Mouse (Mus musculus) adrenal gland, adult 18-20 months (tissue): Measurements from ENCODE around the gene Harbi1. TPM values are rescaled to one million over a fixed set of nuclear protein-coding genes. Genes with fewer than 3 reads are reported as not detected.
"Not testable (repeated sequence)": the region's sequence is repeated elsewhere in the genome, so short reads cannot be mapped to it uniquely, and the experiment has no call there.

Experiments used
- DNase-seq, 2 experiments: peaks; one replicate each; pipeline ENCODE4 v3.0.0; 2021 to 2022; ENCODE audit warnings: low spot score in 2 of 2
- total RNA-seq, 2 experiments: library from RNA; stranded (reverse); gene quantifications; 1 replicate in 1 of 2; 2 replicates in 1 of 2; pipeline ENCODE4 v1.2.3; 2021

Harbi1 gene
- total RNA-seq, 2 experiments from 2014 or later, result 6.3 to 8.6 TPM

DNA sequence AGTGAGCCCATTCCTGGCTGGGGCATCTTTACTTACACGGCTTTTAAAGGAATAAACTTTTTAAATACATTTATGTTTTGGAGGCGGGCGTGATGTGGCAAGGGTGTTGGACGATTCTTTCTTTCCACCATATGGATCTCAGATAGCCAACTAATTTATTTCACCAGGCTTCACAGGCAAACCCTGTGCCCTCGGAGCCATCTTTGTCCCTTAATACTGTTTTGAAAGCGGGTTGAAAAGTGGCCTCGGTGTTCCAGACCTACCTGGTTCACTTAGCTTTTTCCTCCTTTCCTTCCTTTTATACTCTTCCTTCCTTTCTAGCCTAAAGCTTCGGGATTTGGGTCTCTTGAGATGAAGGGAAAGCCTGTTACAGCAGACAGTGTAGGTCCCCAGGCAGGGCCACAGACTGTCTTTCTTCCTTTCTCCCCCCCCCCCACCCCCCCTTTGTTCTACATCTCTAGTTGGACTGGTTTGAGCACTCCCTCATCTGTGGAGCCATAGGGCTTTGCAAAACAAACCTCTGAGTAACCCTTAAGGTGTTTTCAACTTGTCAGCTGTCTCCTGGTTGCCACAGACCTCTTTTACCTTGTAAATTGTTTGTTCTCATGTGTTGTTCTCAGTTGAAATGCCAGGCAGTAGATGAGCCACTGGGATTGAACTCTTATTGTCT lies 739 bp downstream of the Harbi1 start:
- DNase-seq, result no peak

DNA sequence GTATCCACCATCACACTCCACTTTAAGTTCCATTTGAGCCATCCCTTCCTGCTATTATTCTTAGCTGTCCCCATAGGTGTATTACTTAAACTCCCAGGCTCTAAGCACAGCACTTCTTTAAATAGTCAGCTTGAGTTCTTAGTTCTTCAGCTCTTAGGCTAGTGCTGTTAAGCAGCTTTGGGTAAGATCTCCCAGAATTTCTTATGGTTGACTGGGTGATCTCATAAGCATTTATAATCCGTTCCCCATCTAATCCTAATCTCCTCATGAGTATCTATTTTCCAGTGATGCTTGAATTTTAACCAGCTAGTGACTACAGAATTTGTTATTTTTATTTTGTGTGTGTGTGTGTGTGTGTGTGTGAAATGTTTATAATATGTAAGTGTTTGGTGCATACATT lies 4.3 kb downstream of the Harbi1 start:
- no peak for DNase-seq

DNA sequence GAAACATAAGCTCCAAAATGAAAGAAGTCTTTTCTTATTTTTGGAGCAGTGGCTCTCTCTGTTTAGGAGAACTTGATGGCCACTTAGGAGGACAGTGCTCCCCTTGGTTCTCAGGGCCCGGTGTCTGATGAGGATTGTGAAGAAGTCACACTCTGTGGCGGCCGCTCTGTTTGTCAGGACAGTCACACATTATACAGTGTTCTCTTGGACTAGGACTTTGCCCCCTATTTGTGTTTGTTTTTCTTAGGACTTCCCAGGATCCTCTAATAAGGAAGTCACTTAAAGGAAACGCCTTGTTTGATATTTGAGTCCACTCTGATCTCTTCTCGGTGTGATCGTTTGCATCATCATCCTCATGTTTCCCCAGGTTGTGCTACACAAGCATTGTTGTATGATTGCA lies 7.6 kb downstream of the Harbi1 start:
- no peak for DNase-seq

DNA sequence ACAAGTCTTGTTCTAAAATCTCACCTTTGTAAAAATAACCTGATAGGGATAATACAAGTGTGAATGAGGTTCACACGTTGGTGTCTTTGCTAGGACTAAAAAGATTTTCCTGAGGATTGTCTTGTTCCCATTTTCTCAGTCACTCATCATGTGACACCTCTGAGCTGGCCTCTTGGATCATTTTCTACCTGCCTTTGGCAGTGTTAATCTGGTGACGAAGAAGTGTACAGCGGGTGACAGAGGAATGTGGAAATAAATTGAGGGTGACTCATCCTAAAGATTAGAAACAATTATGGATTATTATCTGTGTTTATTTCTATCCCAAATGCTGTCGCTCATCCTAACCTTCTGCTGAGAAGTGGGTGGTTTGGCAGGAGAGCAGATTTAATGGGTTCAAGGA lies 12.7 kb downstream of the Harbi1 start:
- no peak for DNase-seq

GRCm38 (mm10) chr2:91723951-91724350 lies 13.3 kb downstream of the Harbi1 start:
- no peak for DNase-seq

GRCm38 (mm10) chr2:91724716-91725115 lies 14.1 kb downstream of the Harbi1 start:
- no peak for DNase-seq

GRCm38 (mm10) chr2:91725476-91725875 lies 14.8 kb downstream of the Harbi1 start:
- DNase-seq, result not testable (repeated sequence)

DNA sequence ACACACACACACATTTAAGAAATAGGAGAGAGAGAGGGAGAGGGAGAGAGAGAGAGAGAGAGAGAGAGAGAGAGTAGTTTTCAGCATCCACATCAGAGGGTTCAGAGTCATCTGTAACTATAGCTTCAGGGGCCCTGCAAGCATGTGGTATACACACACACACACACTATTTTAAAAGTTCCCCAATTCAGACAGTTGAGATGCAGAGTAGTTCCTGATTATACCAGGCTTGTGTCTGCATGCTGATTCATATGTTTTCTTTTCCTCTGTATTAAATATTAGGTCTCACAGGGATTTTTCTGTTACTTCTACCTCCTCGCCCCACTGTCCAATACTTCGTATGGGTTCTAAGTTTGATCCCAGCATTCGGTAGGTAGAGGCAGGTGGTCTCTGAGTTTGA lies 16.4 kb downstream of the Harbi1 start:
- DNase-seq, result no peak

DNA sequence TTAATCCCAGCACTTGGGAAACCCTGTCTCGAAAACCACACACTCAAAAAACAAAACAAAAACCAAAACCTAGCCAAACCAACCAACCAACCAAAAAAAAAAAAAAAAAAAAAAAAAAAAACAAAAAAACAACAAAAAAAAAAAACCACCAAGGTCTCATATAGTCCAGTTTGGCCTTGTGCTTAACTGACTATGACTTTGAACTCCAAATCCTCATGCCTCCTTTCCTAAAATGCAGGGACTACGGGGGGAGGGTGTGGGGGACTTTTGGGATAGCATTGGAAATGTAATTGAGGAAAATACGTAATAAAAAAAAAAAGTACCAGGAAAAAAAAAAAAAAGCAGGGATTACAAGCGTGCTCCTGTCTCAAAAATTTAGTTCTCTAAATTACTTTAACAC lies 18.9 kb downstream of the Harbi1 start:
- no peak for DNase-seq

DNA sequence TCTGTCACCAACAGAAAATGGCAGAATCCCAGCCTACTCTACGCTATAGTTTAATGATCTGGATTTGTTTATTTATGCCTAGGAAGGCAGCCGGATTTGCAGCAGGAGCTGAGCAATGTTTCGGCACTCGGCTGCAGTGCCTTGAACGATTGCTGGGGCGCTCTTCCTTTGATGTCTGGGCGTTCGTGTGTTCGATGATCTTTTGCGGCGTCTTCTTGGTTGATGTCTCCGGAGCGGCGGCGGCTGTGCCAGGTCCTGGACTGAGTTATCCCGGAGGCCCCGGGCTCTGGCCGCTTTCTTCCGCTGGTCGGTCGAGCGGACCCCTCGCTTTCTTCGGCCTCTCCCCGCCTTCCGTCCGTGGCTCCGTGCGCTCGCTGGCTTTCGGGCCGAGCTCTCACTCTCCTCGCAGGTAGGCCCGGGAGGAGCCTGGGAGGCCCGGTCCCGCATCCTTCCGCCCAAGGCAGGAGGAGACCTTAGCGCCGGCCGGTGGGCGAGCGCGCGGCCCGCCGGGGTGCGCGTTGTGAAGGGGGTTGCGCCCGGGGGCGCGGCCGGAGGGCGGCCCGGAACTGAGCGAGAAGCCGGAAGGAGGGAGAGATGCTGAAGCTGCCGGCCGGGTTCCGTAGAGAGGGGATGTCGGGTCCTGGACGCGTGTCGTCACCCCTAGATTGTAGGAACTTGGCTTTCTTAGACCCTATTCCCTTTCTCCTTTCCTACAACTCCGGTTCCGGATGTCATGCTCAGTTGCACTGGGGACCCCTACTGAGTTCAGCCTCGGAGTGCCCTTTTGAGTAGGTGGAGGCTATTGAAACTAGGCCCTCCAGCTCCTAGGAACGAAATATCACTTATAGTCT lies 19.5 kb downstream of the Harbi1 start, which contains the start of gene Ambra1:
TSS of gene Ambra1 (plus strand) at position 164 of the 851 bp plus-strand sequence.
- DNase-seq, result peak; percentile 69 to 81

DNA sequence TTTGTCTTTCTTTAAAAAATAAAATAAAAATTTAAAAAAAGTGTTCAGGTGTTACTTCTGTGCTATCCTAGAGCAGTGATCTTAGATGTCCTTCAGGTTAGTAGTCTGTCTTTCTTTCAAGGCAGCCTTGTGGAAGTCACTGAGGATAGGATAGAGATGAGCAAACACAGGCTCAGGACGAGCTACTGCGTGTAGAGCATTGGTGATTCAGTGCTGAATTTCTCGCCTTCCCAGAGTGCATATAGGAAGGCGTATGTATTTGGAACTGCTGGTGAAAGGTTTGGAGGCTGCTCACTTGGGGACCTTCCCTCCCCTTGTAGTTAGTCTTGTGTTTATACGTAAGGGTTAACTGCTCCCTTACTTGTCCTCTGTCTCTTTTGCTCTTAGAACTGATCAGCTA lies 24.6 kb downstream of the Harbi1 start:
- DNase-seq, result no peak

DNA sequence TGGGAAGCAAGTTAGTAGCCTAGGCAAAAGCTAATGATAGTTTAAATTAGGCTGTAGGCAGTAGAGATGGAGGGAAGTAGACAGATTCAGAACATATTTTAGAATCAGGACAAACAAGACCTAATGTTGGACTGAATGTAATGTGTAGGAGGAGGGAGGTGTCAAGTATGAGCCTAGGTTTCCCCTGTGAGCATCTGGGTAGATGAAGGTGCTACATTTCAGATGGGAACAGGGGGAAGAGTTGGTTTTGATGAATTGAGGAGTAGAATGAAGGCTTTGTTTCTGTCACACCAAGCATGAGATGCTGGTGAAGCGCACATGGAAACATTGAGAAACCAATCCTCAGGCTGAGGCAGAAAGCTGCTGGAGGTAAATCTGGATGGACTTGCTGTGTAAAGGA lies 28.9 kb downstream of the Harbi1 start:
- no peak for DNase-seq

DNA sequence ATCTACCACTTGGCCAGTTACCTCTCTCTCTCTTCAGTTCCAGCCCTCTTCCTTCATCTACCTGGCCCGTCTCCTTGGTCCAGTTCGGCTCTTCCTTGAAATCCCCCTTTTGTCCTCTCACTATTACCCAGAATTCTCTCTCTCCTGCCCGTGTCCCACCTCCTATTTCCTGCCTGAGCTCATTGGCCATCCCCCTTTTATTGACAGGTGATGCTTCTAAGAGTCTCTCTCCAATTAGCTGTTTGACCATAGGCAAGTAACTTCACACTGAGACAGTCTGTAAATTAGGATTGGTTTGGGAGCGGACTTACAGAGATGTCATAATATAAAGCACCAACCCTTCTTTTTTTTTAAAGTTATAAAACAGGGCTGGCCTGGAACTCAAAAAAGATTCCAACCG lies 34.0 kb downstream of the Harbi1 start:
- no peak for DNase-seq

DNA sequence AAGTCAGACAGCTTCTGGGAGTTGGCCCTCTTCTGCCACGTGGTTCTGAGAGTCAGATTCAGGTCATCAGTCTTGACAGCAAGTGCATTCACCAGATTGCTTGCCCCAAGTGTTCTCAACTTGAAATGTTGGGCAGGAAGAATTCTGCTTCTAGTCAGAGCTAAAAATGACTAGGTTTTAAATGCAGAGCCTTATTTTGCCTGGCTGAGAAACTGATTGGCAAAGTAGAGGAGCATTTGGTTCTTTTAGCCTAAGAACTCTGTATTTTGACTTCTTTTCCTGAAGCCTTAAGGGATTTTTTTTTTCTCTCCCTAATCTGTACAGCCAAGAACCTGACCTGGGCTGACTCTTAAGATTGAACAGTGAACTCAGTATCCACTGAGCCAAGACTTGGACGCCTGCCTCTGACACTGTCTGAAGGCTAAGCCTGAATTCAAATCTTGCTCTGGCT lies 39.2 kb downstream of the Harbi1 start:
- DNase-seq, result no peak

Other genes starting within 250 kb of the Harbi1 start
- gene Ckap5, start 184.1 kb upstream of the Harbi1 start, total RNA-seq, result 10 to 100 TPM; 32.6 to 35.1 TPM
- under 1 TPM in 1 of 2 experiments, not detected in 1; 0.50 TPM for gene F2, start 74.4 kb upstream of the Harbi1 start, total RNA-seq
- 10 to 100 TPM; 10.4 to 13.2 TPM for gene Zfp408, start 61.1 kb upstream of the Harbi1 start, total RNA-seq
- 10 to 100 TPM; 53.3 to 58.3 TPM for gene Arhgap1, start 61.0 kb upstream of the Harbi1 start, total RNA-seq
- 10 to 100 TPM; 33.5 to 64.5 TPM for gene Atg13, start 276 bp upstream of the Harbi1 start, total RNA-seq
- gene Ambra1, start 19.3 kb downstream of the Harbi1 start, total RNA-seq, result 10 to 100 TPM; 32.1 to 34.2 TPM
- 1 to 10 TPM; 3.7 to 4.6 TPM for gene Chrm4, start 216.4 kb downstream of the Harbi1 start, total RNA-seq
- gene Mdk, start 221.4 kb downstream of the Harbi1 start, total RNA-seq, result 1 to 10 TPM; 7.2 to 7.8 TPM
- gene Gm9821, start 234.9 kb downstream of the Harbi1 start, total RNA-seq, result not detected